Comparison of ENCODE assay signal across 25 mouse cellular contexts in the genomic region with DNA sequence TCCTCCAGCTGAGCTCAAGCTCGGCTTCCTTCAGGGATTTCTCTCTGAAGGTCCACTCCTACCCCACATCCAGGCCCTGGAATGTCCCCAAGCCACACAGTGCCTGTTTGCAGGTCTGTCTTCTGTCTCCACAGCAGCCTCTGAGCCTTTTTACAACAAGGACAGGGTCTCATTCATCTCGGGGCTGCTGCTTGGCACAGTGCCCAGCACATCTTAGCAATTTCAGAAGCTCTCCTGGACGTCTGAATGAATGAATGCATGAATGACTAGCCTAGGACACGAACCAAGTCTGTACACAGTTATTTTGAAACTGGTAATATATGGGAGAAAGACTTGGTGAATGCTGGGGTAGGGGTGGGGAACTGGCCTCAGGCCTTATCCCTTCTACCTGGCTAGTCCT. TPM values are rescaled to one million over a fixed set of nuclear protein-coding genes. Genes with fewer than 3 reads are reported as not detected.
"Had no signal": no experiment of that assay in that cellular context is flagged by ENCODE, and none has a peak within 500 bp of the region (broad histone marks: within the 10 kb centered on the region; RNA-seq: fewer than 3 reads in every experiment).

No protein-coding gene starts in this region.

- H3K9me3 ChIP-seq: limb, embryonic 12.5 days; neural tube, embryonic 12.5 days had no signal

- H3K27me3 ChIP-seq: neural tube, embryonic 12.5 days had no signal

- DNase-seq: kidney, adult 11 months; kidney, adult 9 months; kidney, postnatal 36 days; lung, adult 2 months; lung, postnatal 10 days; lung, postnatal 4 days; right cerebral cortex, adult 18-20 months; right cerebral cortex, postnatal 4 days; spleen, adult 18-20 months; thymus, adult 18-20 months; thymus, postnatal 14 days had no signal

- H3K4me2 ChIP-seq: limb, embryonic 12.5 days; midbrain, embryonic 11.5 days; neural tube, embryonic 12.5 days had no signal

- H3K4me3 ChIP-seq: limb, embryonic 12.5 days; myocyte; neural tube, embryonic 12.5 days had no signal

- H3K27ac ChIP-seq: kidney, postnatal 0 days; limb, embryonic 12.5 days; liver, embryonic 14.5 days; neural tube, embryonic 12.5 days had no signal

- H3K36me3 ChIP-seq: limb, embryonic 12.5 days; neural tube, embryonic 12.5 days had no signal

- H3K9ac ChIP-seq: limb, embryonic 12.5 days; liver, embryonic 14.5 days; neural tube, embryonic 12.5 days had no signal

RNA-seq across cellular contexts. Expression of a gene that starts 52.1 kb away (rescaled TPM):
- total RNA-seq: layer of hippocampus, adult 18-20 months; layer of hippocampus, postnatal 14 days; left cerebral cortex, adult 18-20 months; left cerebral cortex, postnatal 14 days; liver, adult 2 months; megakaryocyte, adult 5-6 weeks had no signal
- polyA plus RNA-seq: intestine, embryonic 14.5 days; kidney, postnatal 0 days; limb, embryonic 12.5 days; liver, adult 2 months; liver, embryonic 14.5 days; lung, adult 2 months; myocyte; neural tube, embryonic 12.5 days; stomach, embryonic 14.5 days had no signal
